Mouse (Mus musculus): Measurements from ENCODE around the gene Zic5.

Gene Zic5

DNA sequence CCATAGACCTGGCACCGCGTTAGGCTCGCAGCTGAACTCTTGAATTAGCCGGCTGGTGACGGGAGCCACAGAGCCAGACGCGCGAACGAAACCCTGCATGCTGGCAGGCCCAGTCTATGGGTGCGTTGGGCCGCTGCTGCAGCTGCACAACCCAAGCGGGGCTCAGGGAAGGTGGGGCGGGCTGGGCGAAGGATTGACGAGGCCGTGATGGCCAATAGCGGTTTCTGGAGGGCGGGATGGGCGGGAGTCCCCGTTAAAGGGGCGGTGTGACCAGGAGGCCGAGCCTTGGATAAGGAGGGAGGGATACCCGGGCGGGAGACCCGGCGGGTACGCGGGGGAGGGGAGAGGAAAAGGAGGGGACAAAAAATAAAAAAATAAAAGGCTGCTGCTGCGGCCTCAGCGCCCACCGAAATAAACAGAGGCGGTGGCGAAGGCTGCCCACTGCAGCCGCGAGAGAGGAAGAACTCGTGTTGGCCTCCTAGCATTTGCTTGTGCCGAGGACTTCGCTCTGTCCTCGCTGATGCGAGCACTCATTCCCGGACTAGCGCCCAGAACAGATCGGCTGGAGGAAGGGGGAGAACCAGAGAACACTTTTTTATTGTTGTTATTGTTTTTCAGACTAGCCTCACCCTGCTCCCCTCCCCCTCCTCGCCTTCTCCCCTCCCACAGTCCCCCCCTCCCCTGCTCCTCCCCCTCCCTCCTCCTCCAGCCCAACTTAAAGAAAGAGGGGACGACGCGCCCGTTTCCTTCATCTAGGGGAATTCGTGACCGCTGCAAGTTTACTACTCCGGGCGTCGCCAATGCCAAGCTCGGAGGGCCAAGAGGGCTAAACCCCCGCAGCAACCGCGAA lies 8.8 kb upstream of the Zic5 start:
- TF ChIP-seq GATA4 (IDR thresholded peaks at IDR 0.05; ENCODE audit: insufficient replicate concordance, low read length), result no peak

DNA sequence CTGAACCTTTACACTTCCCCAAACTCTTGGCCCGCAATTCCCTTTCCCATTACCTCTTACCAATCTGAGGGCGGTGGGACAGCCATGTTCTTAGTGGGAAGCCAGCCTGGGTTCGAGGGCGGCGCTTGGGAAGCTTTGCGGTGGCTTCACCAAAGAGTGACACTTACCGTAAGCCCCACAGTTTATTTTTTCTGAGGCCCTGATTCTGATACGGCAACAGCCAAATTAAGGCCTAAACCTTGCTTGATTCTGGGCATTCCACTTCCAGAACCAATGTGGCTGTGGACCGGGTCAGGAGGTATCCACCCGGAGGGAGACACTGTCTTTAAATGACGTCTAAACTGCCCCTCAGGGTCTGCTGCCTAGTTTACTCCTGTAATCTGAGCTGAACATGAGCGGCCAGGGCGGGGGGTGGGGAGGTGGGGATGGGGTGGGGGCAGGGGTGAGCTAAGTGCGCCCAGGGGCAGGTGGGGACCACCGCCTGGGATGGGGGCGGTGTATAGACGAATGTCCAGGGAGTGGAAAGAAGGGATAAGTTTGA lies 7.8 kb upstream of the Zic5 start:
- no peak for TF ChIP-seq GATA4 (IDR thresholded peaks at IDR 0.05; ENCODE audit: insufficient replicate concordance, low read length)

DNA sequence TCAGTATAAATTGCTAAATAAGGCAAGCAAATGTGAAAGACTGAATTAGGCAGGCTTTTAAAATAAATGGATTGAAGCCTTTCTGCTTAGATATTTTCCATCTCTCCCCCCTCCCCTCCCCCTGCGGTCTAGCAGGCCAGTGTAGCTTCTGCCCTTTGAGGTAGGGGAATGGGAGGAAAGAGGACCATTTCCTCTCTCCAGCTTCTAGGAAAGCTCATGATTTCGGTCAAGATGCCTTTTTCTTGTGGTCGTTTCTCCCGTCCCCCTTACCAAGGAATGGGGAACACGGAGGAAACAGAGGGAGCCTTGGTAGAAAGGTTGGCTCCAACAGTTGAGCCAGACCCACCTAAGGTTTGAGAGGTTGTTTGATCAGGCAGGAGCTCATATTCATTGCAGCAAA lies 7.2 kb upstream of the Zic5 start:
- TF ChIP-seq GATA4 (IDR thresholded peaks at IDR 0.05; ENCODE audit: insufficient replicate concordance, low read length), result no peak

DNA sequence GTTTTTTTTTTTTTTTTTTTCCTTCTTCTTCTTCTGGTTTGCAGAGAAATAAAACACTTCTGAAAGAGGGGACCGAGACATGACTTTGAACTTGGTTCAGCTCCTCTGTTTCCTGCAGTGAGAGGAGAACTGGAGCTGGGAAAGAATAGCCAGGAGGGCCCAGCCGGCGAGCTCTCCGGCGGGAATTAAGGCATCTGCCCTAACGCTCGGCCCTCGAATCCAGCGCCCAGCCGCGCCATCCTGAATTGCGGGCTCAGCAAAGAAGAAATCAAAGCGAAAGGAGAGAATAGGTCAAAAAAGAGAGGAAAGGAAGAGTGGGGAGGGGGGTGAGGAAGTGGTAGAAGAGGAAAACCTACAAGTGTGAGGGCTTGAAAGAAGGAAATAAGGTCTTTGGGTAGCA lies 6.7 kb upstream of the Zic5 start:
- TF ChIP-seq GATA4 (IDR thresholded peaks at IDR 0.05; ENCODE audit: insufficient replicate concordance, low read length), result no peak

DNA sequence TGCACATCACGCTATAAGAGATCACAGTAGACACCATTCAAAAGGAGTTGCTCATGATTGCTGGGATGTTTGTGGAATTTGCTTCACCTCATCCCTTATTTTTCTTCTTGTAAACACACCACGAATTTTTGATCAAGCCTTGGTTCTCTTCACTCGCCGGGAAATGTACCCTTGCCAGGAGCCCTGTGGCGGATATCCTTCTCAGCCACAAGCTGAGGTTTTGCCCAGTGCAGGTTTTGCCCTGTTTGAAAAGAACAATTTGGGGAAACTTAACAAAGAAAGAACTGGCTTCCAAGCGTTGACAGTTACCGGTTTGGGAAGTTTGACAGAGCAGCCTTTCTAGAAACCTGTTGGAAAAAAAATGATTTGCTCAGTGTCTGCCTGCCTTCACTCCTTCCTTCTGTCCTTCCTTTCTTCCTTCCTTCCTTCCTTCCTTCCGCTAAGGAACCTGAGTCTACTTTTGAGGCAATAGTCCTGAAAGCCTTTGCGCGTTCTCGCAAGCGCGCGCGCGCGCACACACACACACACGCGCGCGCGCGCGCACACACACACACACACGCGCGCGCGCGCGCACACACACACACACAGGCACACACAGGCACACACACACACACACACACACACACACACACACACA lies 6.1 kb upstream of the Zic5 start:
- no peak for TF ChIP-seq GATA4 (IDR thresholded peaks at IDR 0.05; ENCODE audit: insufficient replicate concordance, low read length)

- TF ChIP-seq GATA4 (IDR thresholded peaks at IDR 0.05; ENCODE audit: insufficient replicate concordance, low read length), result no peak
Observed at GRCm38 (mm10) chr14:122468971-122469755, 3.7 kb upstream of the Zic5 start.

- TF ChIP-seq GATA4 (IDR thresholded peaks at IDR 0.05; ENCODE audit: insufficient replicate concordance, low read length), result no peak
Observed at GRCm38 (mm10) chr14:122467926-122468841, 2.7 kb upstream of the Zic5 start.

GRCm38 (mm10) chr14:122466756-122467362 lies 1.4 kb upstream of the Zic5 start:
- no peak for TF ChIP-seq GATA4 (IDR thresholded peaks at IDR 0.05; ENCODE audit: insufficient replicate concordance, low read length)

DNA sequence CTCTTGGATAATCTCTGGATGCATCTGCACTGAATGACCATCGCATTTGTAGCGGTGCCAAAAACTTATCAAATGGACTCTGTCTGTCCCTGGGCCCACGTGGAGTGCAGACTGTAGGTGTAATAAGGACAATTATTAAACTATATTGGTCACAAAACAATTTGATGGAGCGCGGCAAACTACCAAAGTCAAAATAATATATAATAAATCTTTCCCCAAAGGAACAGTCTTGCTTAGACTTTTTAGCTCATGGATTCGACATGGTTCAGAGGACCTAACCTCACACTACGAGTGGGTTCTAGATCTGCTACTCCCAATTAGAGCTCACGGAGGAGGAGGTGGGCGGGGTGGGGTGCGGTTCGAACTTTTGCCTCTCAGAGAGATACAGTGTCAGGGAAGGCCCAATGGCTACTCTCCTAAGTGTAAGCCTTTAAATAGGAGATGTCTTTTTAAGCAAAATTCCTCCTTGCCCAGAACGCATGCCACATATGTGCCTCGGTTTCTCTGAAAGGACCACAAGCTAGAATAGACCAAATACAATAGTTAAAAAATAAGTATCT lies 534 bp upstream of the Zic5 start:
- no peak for TF ChIP-seq GATA4 (IDR thresholded peaks at IDR 0.05; ENCODE audit: insufficient replicate concordance, low read length)

DNA sequence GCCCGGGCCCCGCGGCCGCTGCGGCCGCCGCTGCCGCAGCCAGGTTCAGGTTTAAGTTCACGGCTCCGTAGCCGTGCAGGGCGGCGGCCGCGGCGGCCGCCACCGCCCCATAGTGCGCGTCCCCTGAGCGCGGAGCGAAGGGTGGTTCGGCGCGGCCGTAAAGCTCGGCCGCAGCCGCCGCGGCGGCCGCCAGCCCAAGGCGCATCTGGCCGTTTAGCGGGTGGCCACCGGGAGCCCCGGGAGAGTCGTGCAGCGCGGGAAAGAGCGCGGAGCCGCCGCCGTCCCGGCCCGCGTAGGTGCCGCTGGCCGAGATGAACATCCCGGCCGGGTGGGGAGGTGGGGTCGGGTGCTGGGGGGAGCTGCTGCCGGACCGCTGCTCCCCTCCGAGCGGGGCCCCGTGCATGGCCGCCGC lies 1.1 kb downstream of the Zic5 start:
- TF ChIP-seq GATA4 (IDR thresholded peaks at IDR 0.05; ENCODE audit: insufficient replicate concordance, low read length), result no peak

DNA sequence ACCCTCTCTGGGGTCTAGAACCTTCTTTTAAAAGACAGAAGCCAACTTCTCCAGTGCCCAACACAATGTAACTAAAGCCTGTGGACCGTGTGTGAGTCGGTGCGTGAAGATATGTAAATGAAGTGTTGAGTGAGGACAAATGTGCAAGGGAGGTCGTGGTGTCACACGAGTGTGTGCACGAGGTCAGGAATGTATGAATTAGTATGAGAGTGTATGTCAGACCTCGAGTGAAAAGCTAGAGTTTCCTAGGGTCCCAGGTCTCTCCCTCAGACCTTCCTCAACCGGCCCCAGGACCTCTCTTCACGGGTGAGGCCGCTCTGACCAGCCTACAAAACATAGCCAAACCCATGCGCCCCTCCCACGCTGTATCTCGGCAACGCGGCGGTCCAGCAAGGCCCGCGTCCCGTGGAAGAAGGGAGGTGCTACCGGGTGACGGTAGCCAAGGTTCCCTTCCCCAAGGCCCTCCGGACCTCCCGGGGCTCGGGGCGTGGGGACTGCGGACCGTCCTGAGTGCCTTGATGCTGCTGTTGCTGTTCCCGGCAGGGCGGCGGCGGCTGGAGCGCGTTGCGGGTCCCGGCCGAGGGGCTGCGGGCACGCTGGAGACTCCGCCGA lies 2.3 kb downstream of the Zic5 start:
- no peak for TF ChIP-seq GATA4 (IDR thresholded peaks at IDR 0.05; ENCODE audit: insufficient replicate concordance, low read length)

DNA sequence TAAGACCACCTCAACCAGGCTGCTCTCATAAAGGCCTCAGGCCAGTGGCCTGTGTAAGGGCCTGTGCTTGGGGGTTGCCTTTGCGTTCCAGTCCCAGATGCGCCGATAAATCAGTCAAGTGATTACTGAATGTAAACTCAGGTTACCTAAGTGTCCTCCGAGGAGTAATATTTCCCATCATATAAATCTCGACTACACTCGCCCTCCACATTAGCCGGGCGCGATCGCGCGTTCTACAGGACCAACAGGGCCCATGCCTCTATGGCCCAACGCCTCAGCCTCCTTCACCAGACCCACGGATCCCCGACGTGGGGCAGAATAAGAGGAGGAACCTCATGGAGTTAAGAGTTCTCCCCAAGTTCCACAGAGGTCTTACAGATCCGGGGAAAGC lies 2.8 kb downstream of the Zic5 start:
- TF ChIP-seq GATA4 (IDR thresholded peaks at IDR 0.05; ENCODE audit: insufficient replicate concordance, low read length), result no peak

DNA sequence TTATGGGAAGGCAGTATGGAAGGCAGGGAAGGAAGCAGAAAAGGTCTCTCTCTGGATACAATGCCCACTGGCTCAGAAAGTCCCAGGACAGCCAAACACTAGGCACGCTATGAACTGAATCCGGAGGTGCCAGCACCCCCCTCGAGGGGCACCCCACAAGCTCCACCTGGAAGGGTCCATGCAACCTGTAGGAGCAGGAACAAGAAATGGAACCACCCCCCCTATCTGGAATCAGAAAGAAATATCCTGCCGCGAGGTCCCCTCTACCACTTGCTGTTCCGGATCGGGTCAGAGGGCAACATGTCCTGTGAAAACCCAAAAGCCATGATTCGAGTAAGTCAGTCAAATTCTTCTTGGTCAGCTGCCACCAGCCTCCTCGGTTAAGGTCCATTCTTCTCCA lies 3.5 kb downstream of the Zic5 start:
- TF ChIP-seq GATA4 (IDR thresholded peaks at IDR 0.05; ENCODE audit: insufficient replicate concordance, low read length), result no peak
